Mouse (Mus musculus) stomach, embryonic 14.5 days (tissue): ENCODE results near the gene 1190002N15Rik. TPM values are rescaled to one million over a fixed set of nuclear protein-coding genes. Genes with fewer than 3 reads are reported as not detected.

Experiments
- ATAC-seq: fragments of 200-750 bp; cut with Nextera tagmentation; 2 replicates; pipeline ENCODE4 v1.8.0; 2017; ENCODE audit warnings: low read depth, moderate TSS enrichment; ENCODE audit not compliant: insufficient number of reproducible peaks, insufficient read depth, low FRiP score
- H3K27ac ChIP-seq: fragments of 300-500 bp; sonication (generic); 2 replicates; pipeline ENCODE4 v1.5.1; 2014; ENCODE audit warnings: mild to moderate bottlenecking, low read length, moderate library complexity, mixed read lengths
- H3K27me3 ChIP-seq: fragments of 300-500 bp; sonication (generic); 2 replicates; pipeline ENCODE4 v1.6.1; 2014; ENCODE audit warnings: low read length, control low read depth, mixed read lengths; ENCODE audit not compliant: control insufficient read depth, insufficient read depth
- H3K36me3 ChIP-seq: fragments of 300-500 bp; sonication (generic); 2 replicates; pipeline ENCODE4 v1.6.1; 2014; ENCODE audit warnings: mild to moderate bottlenecking, control low read depth, low read length, moderate library complexity, mixed read lengths; ENCODE audit not compliant: control insufficient read depth, insufficient read depth
- H3K4me1 ChIP-seq: fragments of 300-500 bp; sonication (generic); 2 replicates; pipeline ENCODE4 v1.6.1; 2014; ENCODE audit warnings: low read length, control low read depth, mixed read lengths; ENCODE audit not compliant: control insufficient read depth, insufficient read depth
- H3K4me2 ChIP-seq: fragments of 300-500 bp; sonication (generic); replicated peaks from 2 replicates; pipeline ENCODE4 v1.6.1; 2014; ENCODE audit warnings: low read depth, low read length, control low read depth
- H3K4me3 ChIP-seq: fragments of 300-500 bp; sonication (generic); 2 replicates; pipeline ENCODE4 v1.5.1; 2014; ENCODE audit warnings: low read depth, low read length, control low read depth
- H3K9ac ChIP-seq: fragments of 300-500 bp; sonication (generic); replicated peaks from 2 replicates; pipeline ENCODE4 v1.6.1; 2014; ENCODE audit warnings: low read depth, mild to moderate bottlenecking, control low read depth, low read length, moderate library complexity, mixed read lengths
- H3K9me3 ChIP-seq: fragments of 300-500 bp; sonication (generic); 2 replicates; pipeline ENCODE4 v1.6.1; 2016; ENCODE audit warnings: low read depth, low read length, control low read depth; ENCODE audit not compliant: control insufficient read depth
- WGBS: fragments of 180-500 bp; shearing (Covaris S2); extraction: QIAGEN DNeasy Blood & Tissue Kit; methylation state at CpG from one replicate; pipeline ENCODE4 v1.1.7; 2014; 5-methylcytosine and 5-hydroxymethylcytosine counted together
- polyA plus RNA-seq: library from polyadenylated mRNA; unstranded; fragments of >200 nt; fragmentation: Nextera tagmentation; extraction: Ambion mirVana; gene quantifications from 2 replicates; pipeline ENCODE4 v1.2.1, GENCODE M21; 2014

1190002N15Rik gene
- 12.4 and 14.2 TPM in 2 replicates for polyA plus RNA-seq

DNA sequence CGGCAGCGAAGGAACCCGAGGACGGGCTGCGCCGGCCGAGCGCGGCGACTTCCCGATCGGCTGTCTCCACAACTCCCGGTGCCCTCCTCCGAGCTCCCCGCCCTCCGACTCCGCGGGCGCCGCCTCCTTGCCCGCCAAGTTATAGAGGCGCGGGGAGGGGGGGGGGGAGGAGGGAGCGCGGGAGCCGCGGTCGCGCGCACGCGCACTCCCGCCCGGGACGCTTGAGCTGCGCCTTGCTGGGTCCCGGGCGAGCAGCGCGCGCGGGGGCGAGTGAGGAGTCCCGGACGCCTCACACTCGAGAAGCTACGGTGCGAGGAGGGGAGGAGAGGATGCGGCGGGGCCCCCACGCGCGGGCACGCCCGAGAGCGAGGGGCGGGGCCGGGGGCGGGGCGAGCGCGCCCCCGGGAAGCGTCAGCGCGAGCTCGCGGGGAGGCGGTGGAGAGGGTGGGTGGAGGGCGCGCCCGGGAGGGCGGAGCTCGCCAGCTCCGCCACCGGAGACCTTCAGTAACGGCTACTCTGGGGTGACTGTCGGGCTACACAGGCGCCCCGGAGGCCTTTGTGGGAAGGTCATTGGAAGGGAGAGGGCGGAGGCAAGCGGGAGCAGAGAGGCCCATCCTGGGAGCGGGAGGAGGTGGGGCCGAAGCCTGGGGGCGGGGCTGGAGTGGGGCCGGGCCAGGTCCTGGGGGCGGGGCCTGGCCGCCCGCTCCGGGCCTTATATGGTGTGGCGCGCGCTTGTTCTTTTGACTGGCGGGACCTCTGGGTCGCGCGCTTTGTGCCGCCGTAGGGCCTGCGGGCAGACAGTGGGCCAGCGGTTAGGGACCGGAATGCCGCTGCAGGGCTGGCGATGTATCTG lies at the start of gene 1190002N15Rik:
TSS of gene 1190002N15Rik (minus strand) at position 112 of the 853 bp plus-strand sequence.
- peak within 1 kb of the TSS; percentile 74 for H3K9ac ChIP-seq
- no peaks in the 10 kb centered on the region for H3K9me3 ChIP-seq
- ATAC-seq: peak; percentile 91
- no peaks in the 10 kb centered on the region for H3K36me3 ChIP-seq
- no peaks in the 10 kb centered on the region for H3K27me3 ChIP-seq
- peak within 1 kb of the TSS; percentile 93 for H3K27ac ChIP-seq
- peak within 1 kb of the TSS; percentile 66 for H3K4me2 ChIP-seq
- peaks cover 8% of the 10 kb centered on the region; the same call in 1 of the 2 replicates for H3K4me1 ChIP-seq
- WGBS: under 1% methylated on average over 66 of the region's 104 CpGs
- peak within 1 kb of the TSS; percentile 77 for H3K4me3 ChIP-seq

DNA sequence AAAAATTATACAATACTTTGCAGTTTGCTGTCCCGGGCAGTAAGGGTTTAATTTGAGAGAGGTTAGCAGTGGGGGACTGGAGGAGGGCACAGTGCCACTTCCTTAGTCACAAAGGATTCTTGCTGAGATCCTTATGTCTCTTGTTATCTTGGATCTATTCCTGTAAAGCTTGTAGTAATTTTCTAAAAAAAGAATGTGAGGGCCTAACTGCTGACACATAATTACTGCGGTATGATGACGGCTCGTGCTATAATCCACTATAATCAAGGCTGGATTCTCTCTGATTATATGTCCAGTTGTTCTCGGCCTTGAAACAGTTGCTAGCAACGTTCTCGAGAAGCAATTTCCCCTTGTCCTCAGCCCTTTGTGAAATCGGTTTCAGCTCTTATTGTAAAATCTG lies 44.4 kb upstream of the 1190002N15Rik start:
- Histone ChIP-seq H3K4me3 (no peak overlapping the region), H3K9ac (no peak overlapping the region), H3K27me3 (no peaks in the 10 kb centered on the region), H3K4me1 (no peaks in the 10 kb centered on the region), H3K36me3 (no peaks in the 10 kb centered on the region), H3K27ac (no peak overlapping the region), H3K9me3 (no peaks in the 10 kb centered on the region), H3K4me2 (no peak overlapping the region)
- WGBS: 81% methylated on average over 8 of the region's 8 CpGs
- ATAC-seq: no peak

DNA sequence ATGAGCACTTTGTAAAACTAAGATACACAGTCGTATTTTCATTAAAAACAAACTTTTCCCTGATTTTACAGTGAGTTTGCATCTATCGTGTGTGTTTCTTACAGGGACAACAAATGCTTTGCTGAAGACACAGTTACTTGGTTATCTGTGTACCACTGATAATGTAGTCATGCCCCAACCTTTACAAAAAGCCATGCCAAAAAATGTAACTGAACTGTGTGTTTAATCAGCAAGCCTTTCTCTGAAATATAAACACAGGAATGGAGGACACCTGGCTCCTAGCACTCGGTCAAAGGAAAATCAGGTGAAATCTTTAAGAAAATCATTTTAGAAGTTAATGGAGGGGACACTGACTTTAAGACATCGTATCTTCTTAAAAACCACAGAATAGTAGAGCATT lies 43.8 kb upstream of the 1190002N15Rik start:
- Histone ChIP-seq H3K27ac (no peak overlapping the region), H3K4me2 (no peak overlapping the region), H3K4me3 (no peak overlapping the region), H3K27me3 (no peaks in the 10 kb centered on the region), H3K4me1 (no peaks in the 10 kb centered on the region), H3K9ac (no peak overlapping the region), H3K36me3 (no peaks in the 10 kb centered on the region), H3K9me3 (no peaks in the 10 kb centered on the region)
- ATAC-seq: no peak
- WGBS: 73% methylated on average over 4 of the region's 4 CpGs

DNA sequence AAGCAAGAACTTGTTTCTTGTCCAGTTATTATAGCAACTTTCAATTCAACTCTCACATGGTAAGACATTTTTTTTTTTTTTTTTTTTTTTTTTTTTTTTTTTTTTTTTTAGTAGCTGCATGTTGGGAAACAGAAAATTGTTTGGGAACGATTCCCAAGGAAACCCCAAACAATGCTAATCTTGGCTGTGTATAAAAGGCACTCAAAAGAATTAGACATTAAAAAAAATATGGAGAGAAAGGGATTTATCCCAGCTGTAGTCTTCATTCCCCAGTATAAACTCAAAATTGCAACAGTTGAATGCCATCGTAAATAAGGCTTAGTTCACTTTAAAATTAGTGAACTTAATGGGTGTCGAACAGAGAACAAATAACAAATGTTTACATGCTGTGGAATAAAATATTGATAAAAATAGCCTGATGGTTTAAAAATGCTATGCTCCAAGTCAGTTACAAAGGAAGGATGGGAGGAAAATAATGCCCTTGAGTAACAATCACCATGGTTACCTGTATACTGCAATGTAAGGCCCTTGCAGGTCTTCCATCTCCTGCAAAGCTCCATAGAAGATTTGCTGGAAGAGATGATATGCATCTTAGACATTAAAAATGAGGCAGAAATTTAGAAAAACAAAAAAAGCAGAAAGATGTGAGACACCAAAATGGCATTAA lies 42.3 kb upstream of the 1190002N15Rik start:
- no peaks in the 10 kb centered on the region for H3K9me3 ChIP-seq
- H3K9ac ChIP-seq: no peak overlapping the region
- H3K36me3 ChIP-seq: no peaks in the 10 kb centered on the region
- ATAC-seq: no peak
- no peak overlapping the region for H3K27ac ChIP-seq
- no peak overlapping the region for H3K4me3 ChIP-seq
- no peaks in the 10 kb centered on the region for H3K27me3 ChIP-seq
- WGBS: 74% methylated on average over 3 of the region's 3 CpGs
- no peak overlapping the region for H3K4me2 ChIP-seq
- no peaks in the 10 kb centered on the region for H3K4me1 ChIP-seq

DNA sequence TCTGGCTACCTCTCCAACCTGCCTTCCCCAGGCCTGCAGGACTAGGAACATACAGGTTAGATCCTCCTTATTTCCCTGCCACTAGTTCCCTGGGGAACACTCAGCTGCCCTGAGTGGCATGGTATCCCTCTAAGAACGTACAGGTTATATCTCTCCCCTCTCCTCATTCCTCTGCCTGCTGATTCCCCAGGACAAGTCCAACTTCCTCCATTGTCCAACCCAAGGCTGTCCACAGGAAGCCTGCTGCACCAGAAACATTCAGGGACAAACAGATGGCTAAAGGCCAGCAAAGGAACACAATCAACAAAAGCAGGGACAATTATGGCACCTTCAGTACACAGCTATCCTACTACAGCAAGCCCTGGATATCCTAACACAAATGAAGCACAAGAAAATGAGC lies 33.9 kb upstream of the 1190002N15Rik start:
- 79% methylated on average over 1 of the region's 1 CpGs for WGBS
- Histone ChIP-seq H3K4me2 (no peak overlapping the region), H3K4me3 (no peak overlapping the region)

DNA sequence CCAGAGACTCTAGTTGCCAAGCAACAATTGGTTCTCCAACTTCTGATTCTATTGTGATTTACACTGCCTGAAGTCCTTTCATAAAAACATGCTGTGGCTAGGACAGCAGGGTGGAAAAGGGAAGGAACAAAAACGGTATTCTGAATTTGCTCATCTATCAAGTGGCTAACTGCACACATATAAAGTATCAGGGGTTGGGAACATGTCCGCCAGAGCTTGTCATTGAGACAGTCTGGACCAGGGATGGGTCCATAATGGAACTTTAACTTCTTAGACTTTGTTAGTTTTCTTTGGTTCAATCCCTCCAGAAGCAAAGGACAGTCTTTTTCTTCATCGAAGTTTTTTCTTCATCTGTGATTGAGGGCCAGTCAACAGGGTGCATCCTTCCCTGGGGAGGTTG lies 30.5 kb upstream of the 1190002N15Rik start:
- no peaks in the 10 kb centered on the region for H3K27me3 ChIP-seq
- no peak overlapping the region for H3K4me2 ChIP-seq
- 81% methylated on average over 3 of the region's 3 CpGs for WGBS
- H3K36me3 ChIP-seq: no peaks in the 10 kb centered on the region
- no peak overlapping the region for H3K27ac ChIP-seq
- H3K9ac ChIP-seq: no peak overlapping the region
- ATAC-seq: no peak
- H3K4me3 ChIP-seq: no peak overlapping the region
- H3K4me1 ChIP-seq: peaks cover 4% of the 10 kb centered on the region; the same call in 1 of the 2 replicates
- H3K9me3 ChIP-seq: no peaks in the 10 kb centered on the region

More for the DNA sequence above, 33.9 kb upstream of the 1190002N15Rik start:
- H3K27me3 ChIP-seq: no peaks in the 10 kb centered on the region
- no peak overlapping the region for H3K27ac ChIP-seq
- no peak overlapping the region for H3K9ac ChIP-seq
- H3K36me3 ChIP-seq: no peaks in the 10 kb centered on the region
- ATAC-seq: no peak
- H3K9me3 ChIP-seq: no peaks in the 10 kb centered on the region
- H3K4me1 ChIP-seq: peaks cover 4% of the 10 kb centered on the region; the same call in 1 of the 2 replicates

DNA sequence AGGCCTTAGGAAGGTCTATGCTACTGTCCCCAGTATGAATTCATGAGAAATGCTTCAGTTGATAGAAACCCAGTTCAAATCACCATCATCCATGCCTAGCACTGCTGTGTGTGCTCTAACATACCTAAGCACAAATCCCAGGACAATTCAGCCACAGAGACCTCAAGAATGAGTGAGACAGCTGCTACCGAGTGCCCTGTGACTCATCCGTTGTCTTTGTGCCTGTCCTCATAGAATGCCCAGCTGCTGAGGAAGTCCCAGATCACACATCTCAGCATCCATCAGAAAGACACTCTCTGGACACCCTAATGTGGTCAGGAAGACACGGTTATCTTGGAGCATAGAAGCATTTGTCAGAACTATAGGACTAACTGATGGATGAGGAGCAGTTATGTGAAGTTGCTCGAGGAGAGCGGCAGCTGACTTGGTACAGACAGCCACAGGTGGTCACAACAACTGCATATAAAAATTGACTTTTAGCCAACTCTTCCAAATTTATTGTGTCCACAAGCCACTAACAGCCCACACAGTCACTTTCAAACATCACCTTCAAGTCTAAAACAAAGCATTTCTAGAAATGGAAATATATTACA lies 29.9 kb upstream of the 1190002N15Rik start:
- H3K4me3 ChIP-seq: no peak overlapping the region
- H3K9ac ChIP-seq: no peak overlapping the region
- no peak for ATAC-seq
- 59% methylated on average over 5 of the region's 5 CpGs for WGBS
- H3K9me3 ChIP-seq: no peaks in the 10 kb centered on the region
- peaks cover 4% of the 10 kb centered on the region; the same call in 1 of the 2 replicates for H3K4me1 ChIP-seq
- no peak overlapping the region for H3K27ac ChIP-seq
- H3K4me2 ChIP-seq: no peak overlapping the region
- H3K27me3 ChIP-seq: no peaks in the 10 kb centered on the region
- no peaks in the 10 kb centered on the region for H3K36me3 ChIP-seq

DNA sequence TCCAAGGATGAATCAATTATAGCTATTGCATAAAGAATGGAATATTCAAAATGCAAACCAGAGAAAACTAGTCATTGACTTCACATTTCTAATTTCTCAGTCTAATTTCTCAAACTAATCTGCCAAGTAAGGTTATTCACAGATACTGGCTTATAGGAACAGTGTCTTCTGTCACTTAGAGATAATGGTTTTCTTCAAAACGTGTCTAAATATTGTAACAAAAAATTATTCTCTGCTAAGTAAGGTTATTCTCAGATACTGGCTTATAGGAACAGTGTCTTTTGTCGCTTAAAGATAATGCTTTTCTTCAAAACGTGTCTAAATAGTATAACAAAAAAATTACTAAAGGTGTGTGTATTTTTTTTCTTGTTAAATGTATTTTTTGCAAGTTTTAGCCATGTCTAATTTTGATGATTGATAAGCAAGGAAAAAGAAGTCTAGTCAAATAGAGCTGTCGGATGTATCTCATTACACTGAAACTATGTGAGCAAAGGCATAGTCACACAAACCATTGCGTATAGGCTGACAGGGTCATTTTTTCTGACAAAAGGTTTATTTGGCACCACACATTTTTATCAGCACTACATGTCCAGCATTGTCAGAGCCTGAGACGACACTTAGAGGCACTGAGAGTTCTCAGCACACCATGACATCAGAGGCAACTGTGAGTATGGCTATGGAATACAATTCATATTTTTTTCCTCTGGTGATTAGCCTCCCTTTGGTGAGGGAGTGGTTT lies 19.1 kb upstream of the 1190002N15Rik start:
- Histone ChIP-seq H3K9ac (no peak overlapping the region), H3K36me3 (no peaks in the 10 kb centered on the region), H3K4me2 (no peak overlapping the region), H3K9me3 (no peaks in the 10 kb centered on the region), H3K4me3 (no peak overlapping the region), H3K27ac (no peak overlapping the region), H3K4me1 (no peaks in the 10 kb centered on the region), H3K27me3 (no peaks in the 10 kb centered on the region)
- 69% methylated on average over 6 of the region's 6 CpGs for WGBS
- no peak for ATAC-seq
